Mouse (Mus musculus): ENCODE data around the gene Lypd4.

- no peak for TF ChIP-seq CTCF (conservative IDR thresholded peaks at IDR 0.05; ENCODE audit: low read length)
- TF ChIP-seq NANOG (IDR thresholded peaks at IDR 0.05; ENCODE audit: borderline replicate concordance, low read length): no peak
- TF ChIP-seq POU5F1 (IDR thresholded peaks at IDR 0.05; ENCODE audit: borderline replicate concordance, low read length): no peak
These were observed at the start of gene Lypd4, which contains the start of gene Dmrtc2 for GRCm38 (mm10) chr7:24869532-24870165.

All from E14TG2a.4 (cell line).